Mouse (Mus musculus): ENCODE data around the gene Clasp2. TPM values are rescaled to one million over a fixed set of nuclear protein-coding genes. Genes with fewer than 3 reads are reported as not detected.
"Not testable (repeated sequence)": the region's sequence is repeated elsewhere in the genome, so short reads cannot be mapped to it uniquely, and the experiment has no call there.

Gene Clasp2
- total RNA-seq, 1 experiment from 2014 or later: 32.5 TPM

- ATAC-seq (ENCODE audit: extremely low read depth, insufficient number of reproducible peaks, low FRiP score, poor library complexity, severe bottlenecking): not testable (repeated sequence)
Observed at GRCm38 (mm10) chr9:113904315-113904714, 163.0 kb downstream of the Clasp2 start.

- ATAC-seq (ENCODE audit: extremely low read depth, insufficient number of reproducible peaks, low FRiP score, poor library complexity, severe bottlenecking): no peak
Observed at GRCm38 (mm10) chr9:113915789-113916188, 174.5 kb downstream of the Clasp2 start.

GRCm38 (mm10) chr9:113922677-113923076, 181.4 kb downstream of the Clasp2 start:
- ATAC-seq (ENCODE audit: extremely low read depth, insufficient number of reproducible peaks, low FRiP score, poor library complexity, severe bottlenecking): no peak

GRCm38 (mm10) chr9:113924883-113925282, 183.6 kb downstream of the Clasp2 start:
- no peak for ATAC-seq (ENCODE audit: extremely low read depth, insufficient number of reproducible peaks, low FRiP score, poor library complexity, severe bottlenecking)

- ATAC-seq (ENCODE audit: extremely low read depth, insufficient number of reproducible peaks, low FRiP score, poor library complexity, severe bottlenecking): peak; percentile 32; the same call in 1 of the 2 replicates
Observed at GRCm38 (mm10) chr9:113928591-113928990, 187.3 kb downstream of the Clasp2 start.

- ATAC-seq (ENCODE audit: extremely low read depth, insufficient number of reproducible peaks, low FRiP score, poor library complexity, severe bottlenecking): no peak
Observed at GRCm38 (mm10) chr9:113929676-113930075, 188.4 kb downstream of the Clasp2 start.

GRCm38 (mm10) chr9:113930534-113931374, 189.5 kb downstream of the Clasp2 start, which contains the start of gene Ubp1:
Gene Ubp1 (plus strand): TSS chr9:113930934.
- peak; percentile 94 for ATAC-seq (ENCODE audit: extremely low read depth, insufficient number of reproducible peaks, low FRiP score, poor library complexity, severe bottlenecking)

- ATAC-seq (ENCODE audit: extremely low read depth, insufficient number of reproducible peaks, low FRiP score, poor library complexity, severe bottlenecking): no peak
Observed at GRCm38 (mm10) chr9:113931375-113932099, 190.3 kb downstream of the Clasp2 start.

GRCm38 (mm10) chr9:113932100-113932470, 190.8 kb downstream of the Clasp2 start:
- no peak for ATAC-seq (ENCODE audit: extremely low read depth, insufficient number of reproducible peaks, low FRiP score, poor library complexity, severe bottlenecking)

GRCm38 (mm10) chr9:113932501-113932900, 191.2 kb downstream of the Clasp2 start:
- no peak for ATAC-seq (ENCODE audit: extremely low read depth, insufficient number of reproducible peaks, low FRiP score, poor library complexity, severe bottlenecking)

GRCm38 (mm10) chr9:113935638-113936037, 194.4 kb downstream of the Clasp2 start:
- no peak for ATAC-seq (ENCODE audit: extremely low read depth, insufficient number of reproducible peaks, low FRiP score, poor library complexity, severe bottlenecking)

GRCm38 (mm10) chr9:113939063-113939850, 198.0 kb downstream of the Clasp2 start:
- ATAC-seq (ENCODE audit: extremely low read depth, insufficient number of reproducible peaks, low FRiP score, poor library complexity, severe bottlenecking): no peak

GRCm38 (mm10) chr9:113941103-113941805, 200.0 kb downstream of the Clasp2 start:
- ATAC-seq (ENCODE audit: extremely low read depth, insufficient number of reproducible peaks, low FRiP score, poor library complexity, severe bottlenecking): peak; percentile 86; the same call in 1 of the 2 replicates

- no peak for ATAC-seq (ENCODE audit: extremely low read depth, insufficient number of reproducible peaks, low FRiP score, poor library complexity, severe bottlenecking)
Observed at GRCm38 (mm10) chr9:113943372-113943771, 202.1 kb downstream of the Clasp2 start.

- ATAC-seq (ENCODE audit: extremely low read depth, insufficient number of reproducible peaks, low FRiP score, poor library complexity, severe bottlenecking): no peak
Observed at GRCm38 (mm10) chr9:113947216-113947615, 205.9 kb downstream of the Clasp2 start.

- ATAC-seq (ENCODE audit: extremely low read depth, insufficient number of reproducible peaks, low FRiP score, poor library complexity, severe bottlenecking): no peak
Observed at GRCm38 (mm10) chr9:113957777-113958176, 216.5 kb downstream of the Clasp2 start.

- ATAC-seq (ENCODE audit: extremely low read depth, insufficient number of reproducible peaks, low FRiP score, poor library complexity, severe bottlenecking): no peak
Observed at GRCm38 (mm10) chr9:113963718-113964117, 222.4 kb downstream of the Clasp2 start.

- no peak for ATAC-seq (ENCODE audit: extremely low read depth, insufficient number of reproducible peaks, low FRiP score, poor library complexity, severe bottlenecking)
Observed at GRCm38 (mm10) chr9:113964415-113964814, 223.1 kb downstream of the Clasp2 start.

- ATAC-seq (ENCODE audit: extremely low read depth, insufficient number of reproducible peaks, low FRiP score, poor library complexity, severe bottlenecking): no peak
Observed at GRCm38 (mm10) chr9:113966838-113967237, 225.6 kb downstream of the Clasp2 start.

Measured in neutrophil, adult 5-6 weeks (primary cell).